Mouse (Mus musculus): Measurements from ENCODE around the gene Wdr91.

Gene Wdr91

DNA sequence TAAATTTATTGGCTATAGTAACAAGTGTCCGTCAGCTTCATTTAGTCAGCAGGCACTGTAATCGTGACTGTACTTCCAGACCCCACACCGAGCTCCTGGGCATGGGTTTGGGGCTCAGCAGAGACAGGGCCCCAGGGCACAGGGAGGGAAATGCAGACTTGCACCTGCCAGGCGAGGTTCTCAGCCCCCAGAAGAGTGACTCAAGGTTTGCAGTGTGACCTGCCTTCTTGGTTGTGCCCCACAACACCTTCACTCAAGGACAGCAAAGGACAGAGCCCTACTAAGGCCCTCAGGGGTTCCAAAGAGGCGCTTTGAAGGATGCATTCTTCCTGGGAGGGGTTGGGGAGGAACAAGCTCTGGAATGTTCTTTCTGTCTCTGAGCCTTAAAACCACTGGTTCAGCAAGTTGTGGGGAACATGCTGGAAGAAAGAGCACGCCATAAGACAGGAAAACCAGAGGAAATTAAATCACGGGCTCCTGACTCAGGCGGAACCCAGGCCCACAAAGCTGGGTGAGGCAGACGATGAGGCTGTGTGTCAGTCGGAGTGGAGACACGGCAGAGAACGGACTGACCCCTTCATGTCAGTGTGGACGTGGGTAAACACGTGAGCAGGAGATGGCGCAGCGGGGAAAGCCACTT, 31.5 kb downstream of the Wdr91 start:
- no peak for DNase-seq (ENCODE audit: low spot score in 2 of 2)

DNA sequence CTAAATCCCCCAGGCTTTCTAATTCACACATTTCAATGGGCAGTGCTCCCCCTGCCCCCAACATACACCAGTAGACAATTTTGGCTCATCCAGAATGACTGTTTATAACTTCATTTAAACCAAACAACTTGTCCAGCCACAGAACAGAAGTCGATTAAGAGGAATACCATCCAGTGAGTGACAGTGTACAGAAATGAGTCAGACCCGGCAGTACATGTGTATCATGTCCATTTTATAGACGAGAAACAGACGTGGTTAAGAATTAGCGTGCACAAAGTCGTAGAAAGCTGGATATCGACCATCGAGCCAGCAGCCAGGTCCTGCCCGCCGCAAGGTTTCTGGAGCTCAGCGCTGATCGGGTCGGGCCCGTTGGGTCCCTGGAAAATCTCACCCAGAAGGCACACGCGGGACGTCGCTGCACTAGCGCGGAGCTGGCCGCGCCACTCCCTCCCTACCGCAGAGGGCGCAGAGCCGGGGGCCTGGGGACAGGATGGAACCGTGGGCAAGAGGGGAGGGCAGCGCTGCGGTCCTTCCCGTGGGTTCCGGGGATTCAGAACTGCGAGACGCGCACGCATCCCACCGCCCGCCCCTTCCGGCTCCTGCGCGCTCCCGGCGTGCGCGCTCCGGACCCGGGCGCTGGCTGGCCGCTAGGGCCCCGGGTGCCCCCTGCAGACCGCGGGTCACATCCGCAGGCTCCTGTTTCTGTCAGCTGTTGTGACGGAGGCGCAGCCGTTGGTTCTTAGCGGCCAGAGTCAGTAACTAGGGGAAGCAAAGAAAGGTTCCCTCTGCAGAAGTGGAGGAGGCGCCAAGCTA, 33.0 kb downstream of the Wdr91 start, which contains the start of gene Cyren:
TSS of gene Cyren (minus strand) at position 552 of the 813 bp plus-strand sequence.
- DNase-seq (ENCODE audit: low spot score in 2 of 2): peak; percentile 77 to 89

DNA sequence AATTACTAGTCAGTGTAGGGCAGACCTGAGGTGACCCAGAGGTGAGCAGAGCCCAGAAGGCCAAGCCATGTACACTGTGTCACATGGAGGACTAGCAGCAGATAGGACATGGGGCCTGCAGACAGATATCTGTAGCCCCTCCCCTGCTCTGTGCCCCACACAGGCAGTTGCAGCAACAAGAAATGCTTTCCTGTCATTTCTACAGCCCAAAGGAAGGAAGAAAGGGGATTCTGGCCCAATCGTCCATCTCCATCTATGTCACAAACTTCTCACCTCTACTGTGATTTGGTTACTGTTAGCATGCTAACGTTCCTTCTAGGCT, 33.9 kb downstream of the Wdr91 start:
- no peak for DNase-seq (ENCODE audit: low spot score in 2 of 2)

DNA sequence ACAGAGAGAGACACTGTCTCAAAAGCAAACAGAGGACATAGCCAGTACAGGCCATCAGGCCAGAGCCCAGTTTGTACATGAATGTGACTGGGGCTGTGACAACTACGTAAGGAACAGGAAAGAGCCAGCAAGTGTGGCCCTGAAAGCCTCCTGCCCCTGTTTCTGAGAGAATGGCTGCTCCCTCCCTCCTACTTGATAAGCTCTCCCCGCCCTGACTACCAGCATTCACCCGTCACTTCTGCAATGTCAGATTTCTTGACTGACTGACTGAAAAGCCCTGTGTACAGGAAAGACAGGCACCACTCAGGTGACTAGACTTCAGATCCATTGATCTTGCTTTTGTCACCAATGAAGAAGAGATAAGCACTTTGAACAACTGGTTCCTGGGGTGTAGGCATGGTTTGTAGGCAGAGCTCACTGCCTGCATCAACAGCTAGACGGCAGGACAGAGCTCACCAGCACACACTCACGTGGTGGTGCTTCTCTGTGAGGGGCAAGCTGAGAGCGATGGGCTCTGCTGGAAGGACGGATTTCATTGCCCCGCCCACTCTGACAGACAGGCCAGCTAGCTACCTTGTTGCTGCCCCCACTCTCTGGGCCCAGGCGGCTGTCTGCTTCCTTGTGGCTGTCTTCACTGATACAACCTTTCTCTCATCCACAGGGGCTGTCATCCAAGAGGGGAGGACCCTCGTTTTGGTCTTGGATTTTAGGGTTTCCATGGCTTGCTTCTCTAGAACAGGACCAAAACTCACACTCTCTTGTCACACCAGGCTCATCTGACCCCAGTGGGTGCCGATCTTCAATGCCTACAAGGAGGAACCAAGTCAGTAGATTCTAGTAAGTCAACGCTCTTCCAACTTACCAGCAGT, 34.5 kb downstream of the Wdr91 start:
- DNase-seq (ENCODE audit: low spot score in 2 of 2): no peak

DNA sequence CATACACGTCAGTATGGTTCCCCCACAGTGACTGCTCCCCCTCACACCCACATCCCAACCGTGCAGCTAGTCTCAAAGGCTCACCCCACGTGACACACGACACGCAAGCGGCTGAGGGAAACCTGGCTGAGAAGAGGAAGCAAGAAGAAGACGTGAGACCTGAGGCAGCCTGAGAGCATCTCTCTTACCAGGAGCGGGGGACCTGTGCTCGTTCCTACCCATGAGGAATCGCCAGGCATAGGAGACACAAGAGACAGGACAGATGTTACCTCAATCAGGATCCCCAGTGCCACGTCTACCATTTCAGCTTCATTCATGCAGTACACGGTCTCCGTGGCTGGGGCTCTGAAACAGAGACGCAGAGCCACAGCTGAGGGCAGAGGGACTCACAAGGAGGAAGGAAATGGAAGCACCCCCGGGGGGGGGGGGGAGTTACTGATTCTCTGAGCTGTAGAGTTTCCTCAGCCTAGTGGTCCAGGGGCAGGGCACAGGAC, 35.4 kb downstream of the Wdr91 start:
- DNase-seq (ENCODE audit: low spot score in 2 of 2): no peak

DNA sequence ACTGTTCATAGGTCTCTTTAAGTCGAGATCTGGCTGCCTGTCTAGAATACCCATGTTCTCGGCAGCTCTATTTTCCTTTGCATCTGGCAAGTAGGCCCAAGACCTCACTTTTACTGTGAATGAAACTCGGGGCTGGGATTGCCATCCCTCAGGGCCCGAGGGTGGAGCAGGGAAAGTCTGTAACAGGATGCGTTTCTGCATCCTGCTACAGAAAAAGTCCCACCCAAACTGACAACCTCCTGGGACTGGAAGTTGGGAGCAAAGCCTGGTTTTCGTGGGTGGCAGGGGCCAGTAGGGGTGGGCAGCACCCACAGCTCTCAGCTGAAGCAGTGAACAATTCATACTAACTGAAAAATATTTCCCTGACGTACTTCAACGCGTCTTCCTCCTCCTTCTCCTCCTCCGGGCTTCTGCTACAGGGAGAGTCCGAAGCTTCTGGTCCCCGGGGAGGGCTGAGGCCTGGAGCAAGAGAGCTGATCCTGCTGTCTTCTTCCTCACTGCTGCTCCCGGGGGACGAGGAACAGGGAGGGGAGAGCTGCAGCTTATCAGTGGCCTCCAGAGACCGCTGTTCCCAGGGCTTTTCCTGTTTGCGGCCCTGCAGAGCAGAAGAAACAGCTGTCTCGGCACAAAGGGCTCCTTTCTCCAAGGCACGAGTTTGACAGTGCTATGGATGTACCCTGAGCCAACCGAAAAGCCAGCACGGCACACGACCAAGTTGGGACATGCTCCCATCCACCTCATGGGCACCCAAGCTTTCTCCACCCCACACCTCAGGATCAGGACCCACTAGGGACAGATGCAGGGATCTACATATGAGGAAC, 36.4 kb downstream of the Wdr91 start:
- no peak for DNase-seq (ENCODE audit: low spot score in 2 of 2)

DNA sequence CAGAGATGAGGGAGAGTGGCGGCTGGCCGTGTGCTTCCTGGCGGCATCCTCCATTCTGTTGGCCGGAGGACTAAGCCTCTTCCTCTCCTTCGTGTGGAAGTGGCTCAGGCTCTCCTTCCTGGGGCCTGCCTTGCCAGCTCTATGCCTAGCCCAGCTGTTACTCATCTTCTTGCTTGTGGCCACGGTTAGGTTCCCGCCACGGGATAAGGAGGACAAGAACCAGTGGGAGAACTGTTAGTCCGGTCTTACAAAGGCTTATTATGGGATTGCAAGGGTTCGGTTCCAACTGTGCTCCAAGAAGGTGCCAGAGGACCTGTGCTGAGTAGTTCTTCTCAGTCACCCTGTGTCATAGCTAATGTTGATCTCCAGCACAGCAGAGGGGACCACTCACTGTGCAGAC, 37.8 kb downstream of the Wdr91 start:
- DNase-seq (ENCODE audit: low spot score in 2 of 2): no peak

DNA sequence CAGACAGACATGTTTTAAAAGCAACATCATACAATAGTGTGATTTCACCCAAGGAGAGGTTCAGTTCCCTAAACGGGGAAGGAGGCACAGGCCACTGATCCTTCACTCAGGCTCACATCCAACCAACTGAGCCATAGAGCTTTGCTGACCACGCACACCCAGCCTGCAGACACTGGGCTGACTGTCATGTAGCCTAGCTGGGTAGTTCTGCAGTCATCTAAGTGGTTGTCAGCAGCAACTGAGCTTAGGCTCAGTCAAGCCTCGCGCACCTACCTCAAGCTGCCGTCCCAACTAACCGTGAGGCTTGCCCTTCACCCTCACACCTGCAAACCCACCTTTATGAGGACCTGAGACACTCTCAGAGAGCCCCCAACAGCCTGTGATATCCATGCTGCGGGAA, 38.7 kb downstream of the Wdr91 start:
- no peak for DNase-seq (ENCODE audit: low spot score in 2 of 2)

DNA sequence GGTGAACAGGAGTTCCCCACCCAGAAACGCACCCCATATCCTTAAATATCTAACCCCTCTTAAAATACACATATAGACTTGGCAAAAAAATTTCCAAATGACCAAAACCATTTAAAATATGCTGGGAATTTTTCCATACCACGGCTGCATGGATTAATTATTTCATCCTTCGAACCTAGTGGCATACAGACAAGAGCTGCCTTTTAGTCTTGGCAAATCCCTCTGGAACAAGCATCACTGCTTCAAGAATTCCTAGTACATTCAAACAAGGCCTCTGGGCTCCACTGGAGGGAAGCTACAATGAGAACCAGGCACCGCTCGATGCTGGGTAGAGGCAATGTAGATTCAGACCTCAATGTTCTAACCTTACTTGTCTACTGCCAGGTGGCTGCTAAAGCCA, 40.0 kb downstream of the Wdr91 start:
- no peak for DNase-seq (ENCODE audit: low spot score in 2 of 2)

DNA sequence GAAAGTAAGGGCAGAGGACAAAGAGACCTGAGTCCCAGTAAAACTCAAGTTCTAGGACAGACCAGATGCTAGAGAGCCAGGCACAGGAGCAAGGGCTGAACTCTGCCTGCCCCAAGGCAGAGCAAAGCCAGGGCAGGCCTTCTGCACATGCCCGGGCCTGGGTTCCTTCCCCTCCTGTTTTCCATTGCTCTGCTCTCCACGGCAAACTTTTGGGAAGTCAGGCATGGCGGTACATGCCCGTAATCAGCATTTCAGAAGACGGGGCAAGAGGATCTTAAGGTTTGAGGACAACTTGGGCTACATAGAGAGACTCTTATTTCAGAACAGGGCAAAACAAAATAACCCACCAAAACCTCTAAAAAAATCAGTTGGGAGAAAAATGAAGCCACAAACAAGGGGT, 40.5 kb downstream of the Wdr91 start:
- DNase-seq (ENCODE audit: low spot score in 2 of 2): no peak

DNA sequence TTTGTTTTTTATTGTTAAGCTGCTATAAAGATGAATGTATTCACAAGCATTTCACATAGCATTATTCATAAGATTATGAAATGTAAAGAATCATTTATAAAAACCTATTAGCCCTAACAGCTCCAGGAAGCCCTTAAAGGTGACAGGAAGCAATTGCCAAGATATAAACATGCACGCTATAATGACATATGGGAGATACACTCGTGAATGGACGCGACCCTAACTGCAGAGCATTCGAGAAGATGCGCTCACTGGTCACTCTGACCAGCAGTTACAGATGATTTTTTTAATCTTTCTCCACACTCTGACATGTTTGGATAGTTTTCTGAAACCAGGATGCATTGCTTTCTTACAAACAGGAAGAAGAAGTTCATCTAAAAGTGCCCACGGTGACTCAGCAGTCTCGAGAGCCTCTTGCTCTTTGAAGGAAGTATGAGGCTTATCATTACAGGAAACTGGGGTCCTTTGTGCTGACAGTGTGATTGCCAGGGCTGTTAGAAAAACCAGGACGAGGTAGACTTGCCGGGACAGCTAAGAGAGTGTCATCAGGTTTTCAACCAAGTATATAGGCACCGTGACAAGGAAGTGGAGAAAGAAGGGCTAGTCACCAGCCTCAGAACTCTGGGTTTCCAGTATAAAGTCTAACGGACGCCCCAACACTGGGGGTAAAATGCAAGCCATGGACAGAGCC, 41.3 kb downstream of the Wdr91 start:
- DNase-seq (ENCODE audit: low spot score in 2 of 2): no peak

DNA sequence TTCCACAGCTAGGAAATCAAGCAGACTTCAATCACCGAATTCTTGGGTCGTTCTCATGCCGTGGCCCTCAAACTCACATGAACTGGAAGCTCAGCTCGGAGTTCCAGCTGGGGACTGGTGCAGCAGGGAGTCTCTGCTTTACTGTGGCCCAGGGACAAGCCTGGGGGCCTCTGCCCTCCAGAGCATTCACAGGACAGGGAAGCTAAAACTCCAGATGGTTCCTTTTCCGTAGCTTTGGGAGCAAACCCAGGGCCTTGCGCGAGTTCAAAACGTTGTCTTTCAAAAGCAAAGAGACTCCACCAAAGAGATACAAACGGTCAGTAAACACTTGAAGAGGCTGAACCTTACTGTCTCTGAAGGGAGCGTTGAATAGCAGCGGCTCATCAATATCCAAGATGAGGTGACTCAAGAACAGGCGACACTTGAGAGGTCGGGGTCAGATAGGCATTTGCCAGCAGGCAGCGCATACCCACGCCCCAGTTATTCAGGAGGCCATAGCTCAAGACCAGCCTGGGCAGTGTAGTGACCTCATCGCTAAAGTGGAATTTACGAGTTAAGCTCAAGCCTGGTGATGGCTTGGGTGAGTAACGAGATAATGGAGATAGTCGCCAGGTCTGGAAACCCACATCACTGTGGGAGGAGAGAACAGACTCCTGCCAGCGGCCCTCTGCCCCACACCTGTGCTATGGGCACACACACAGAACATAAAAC, 42.0 kb downstream of the Wdr91 start:
- no peak for DNase-seq (ENCODE audit: low spot score in 2 of 2)

DNA sequence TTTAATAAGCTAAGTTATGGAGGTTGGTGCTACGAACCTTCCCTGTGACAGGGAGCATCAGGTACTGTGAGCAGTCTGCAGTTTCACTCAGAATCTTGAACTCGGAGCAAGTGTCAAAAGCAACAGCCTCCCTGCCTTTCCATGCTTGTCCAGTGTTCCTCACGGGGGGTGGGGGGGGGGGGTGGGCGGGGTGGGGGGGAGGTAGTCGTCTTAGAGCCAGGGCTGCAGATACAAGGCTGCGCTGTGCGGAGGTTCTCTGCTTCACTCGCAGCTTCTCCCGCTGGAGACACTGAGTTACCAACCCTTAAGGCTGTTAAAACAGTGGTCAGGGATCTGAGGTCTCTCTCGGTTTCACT, 42.7 kb downstream of the Wdr91 start:
- DNase-seq (ENCODE audit: low spot score in 2 of 2): no peak

DNA sequence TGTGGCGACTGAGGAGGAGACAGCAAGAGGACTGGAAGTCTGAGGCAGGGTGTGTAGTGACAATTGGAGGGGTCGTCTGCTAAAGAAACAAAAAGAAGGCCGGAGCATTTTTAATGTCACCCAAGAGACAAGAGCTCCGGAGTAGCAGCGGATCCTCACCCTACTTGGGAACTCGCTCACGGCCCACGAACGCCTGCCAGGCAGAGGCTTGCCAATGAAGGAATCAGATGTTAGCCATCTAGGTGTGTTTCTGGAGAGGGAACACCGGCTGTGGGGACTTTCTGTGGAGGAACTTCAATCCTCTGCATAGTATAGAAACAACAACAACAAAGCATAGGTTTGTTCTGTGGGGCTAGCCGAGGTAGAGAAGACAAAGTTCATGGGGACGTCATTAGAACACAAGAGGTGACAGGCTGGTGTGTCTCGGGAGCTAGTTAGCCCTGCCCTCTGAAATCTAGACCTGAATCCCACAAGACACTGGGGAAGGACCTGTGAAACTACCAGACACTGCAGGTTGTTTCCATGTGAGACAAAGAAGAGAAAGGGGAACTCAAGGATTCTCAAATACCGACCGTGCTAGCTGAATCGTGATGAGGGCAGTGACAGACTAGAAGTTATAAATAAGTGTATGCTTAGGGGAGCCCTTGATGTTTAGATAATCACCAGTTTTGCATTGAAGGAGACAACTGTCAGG, 43.2 kb downstream of the Wdr91 start:
- no peak for DNase-seq (ENCODE audit: low spot score in 2 of 2)

DNA sequence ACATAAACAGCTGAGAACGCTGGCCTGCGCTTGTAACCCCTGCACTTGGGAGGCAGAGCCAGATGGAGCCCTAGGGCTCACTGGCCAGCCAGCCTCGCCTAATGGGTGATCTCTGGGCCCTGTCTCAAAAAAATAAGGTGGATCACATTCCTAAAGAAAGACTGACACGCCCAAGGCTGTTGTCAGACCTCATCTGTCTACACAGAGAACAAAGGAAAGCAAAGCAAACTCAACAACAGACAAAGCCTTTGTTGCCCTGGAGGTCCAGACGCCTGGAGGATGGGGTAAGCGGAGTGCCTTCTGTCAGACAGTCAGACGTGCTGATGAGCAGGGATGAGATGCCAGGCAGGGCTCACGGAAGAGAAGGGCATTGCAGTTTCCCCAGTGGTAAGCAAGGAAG, 43.9 kb downstream of the Wdr91 start:
- DNase-seq (ENCODE audit: low spot score in 2 of 2): no peak

DNA sequence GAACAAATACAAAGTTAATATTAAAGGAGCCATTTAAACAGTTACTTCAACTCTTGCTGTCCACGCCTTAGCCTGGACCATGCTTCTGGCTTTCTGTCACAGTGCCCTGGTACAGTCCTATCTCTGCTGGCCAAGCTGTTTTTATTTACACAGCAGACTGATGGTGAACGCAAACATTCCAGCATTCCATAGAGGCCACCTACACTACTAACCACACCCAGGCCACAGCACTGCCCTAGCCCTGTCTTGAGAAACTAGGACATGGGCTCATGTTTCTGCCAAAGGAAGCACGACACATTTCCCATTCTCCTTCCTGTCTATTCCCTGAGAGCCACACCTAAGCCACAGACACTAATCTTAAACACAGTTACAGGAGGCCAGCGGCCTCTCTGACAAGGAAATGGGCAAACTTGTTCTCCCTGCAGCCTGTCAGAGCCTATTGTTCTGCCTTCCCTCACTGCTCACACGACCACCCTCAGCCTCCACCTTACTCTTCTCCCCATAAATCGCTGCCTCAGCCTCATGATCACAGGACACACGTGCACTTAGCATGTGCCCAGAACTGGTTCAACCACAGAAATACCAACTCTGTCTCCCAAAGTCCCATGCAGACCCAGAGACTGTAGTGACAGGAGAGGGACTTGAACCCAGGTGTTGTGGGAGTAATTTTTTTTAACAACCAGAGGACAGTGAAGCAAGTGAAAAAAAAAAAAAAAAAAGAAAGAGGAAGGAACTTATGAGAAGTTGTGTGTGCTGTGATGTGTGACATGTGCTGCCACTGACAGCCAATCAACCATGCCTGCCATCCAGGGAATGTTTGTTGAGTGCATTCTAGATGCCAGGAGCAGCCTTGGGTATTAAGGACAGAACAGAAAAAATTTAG, 44.7 kb downstream of the Wdr91 start:
- DNase-seq (ENCODE audit: low spot score in 2 of 2): peak in 1 of 2 experiments; percentile 62

DNA sequence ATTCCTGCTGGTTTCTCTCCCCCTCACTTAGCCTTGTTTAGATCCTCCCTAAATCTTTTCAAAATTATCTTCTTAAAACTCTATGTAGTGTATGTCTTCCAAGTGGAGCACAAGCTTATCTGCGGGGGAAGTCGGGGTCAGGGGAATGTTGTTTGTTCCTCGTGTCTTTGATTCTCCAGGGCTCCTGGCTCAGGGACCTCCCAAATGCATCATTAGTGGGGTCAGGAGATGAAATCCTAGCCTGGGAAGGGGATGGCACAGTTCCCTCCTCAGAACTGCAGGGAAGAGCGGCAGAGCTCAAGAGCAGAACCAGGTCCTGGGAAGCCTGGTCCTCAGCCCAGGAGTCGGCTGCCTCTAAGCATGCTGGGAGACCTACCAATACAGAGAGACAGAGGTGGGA, 45.5 kb downstream of the Wdr91 start:
- no peak for DNase-seq (ENCODE audit: low spot score in 2 of 2)

DNA sequence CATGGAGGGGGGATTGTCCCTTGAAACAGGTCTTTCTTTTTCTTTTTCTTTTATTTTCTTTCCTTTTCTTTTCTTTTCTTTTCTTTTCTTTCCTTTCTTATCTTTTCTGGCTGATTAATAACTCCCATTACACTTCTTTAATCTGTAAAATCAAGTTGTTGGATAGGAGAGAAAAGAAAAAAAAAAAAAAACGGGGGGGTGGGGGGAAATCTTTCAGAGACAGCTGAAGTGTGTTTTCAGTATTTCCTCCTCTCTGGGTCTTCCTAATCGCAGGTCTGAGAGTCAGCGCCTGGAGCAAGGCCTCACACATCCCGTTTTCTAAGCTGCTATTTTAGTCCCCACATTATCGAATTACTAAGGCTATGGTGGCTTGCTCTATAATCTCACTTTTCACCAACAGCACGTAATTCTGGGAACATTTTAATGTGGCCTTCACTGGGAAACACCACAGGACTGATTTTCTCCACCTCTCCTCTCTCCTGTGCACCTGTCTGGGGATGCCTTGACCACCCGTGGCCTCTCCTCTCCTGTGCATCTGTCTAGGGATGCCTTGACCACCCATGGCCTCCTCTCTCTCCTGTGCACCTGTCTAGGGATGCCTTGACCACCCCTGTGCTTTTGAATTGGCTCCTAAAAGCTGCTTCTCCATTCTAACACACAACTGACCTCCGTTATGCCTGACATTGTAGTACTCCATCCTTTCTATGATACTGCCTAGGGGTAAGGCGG, 46.7 kb downstream of the Wdr91 start:
- DNase-seq (ENCODE audit: low spot score in 2 of 2): no peak

Data from urinary bladder, adult 18-20 months (tissue).